Mouse (Mus musculus) kidney, postnatal 4 days (tissue): ENCODE results near the gene Dpyd.

Experiments
- DNase-seq, 2 experiments: peaks; one replicate each; pipeline ENCODE4 v3.0.0; 2021; ENCODE audit warnings: mixed read lengths in 2 of 2

Dpyd gene

GRCm38 (mm10) chr3:118561554-118562310 lies at the start of gene Dpyd:
TSS of gene Dpyd (plus strand) at chr3:118562129.
- peak; percentile 90 to 93 for DNase-seq

- DNase-seq: no peak
These were observed 24.3 kb upstream of the Dpyd start for GRCm38 (mm10) chr3:118537676-118538075.

GRCm38 (mm10) chr3:118541766-118542165 lies 20.2 kb upstream of the Dpyd start:
- no peak for DNase-seq

- DNase-seq: no peak
These were observed 14.2 kb upstream of the Dpyd start for GRCm38 (mm10) chr3:118547551-118548210.

GRCm38 (mm10) chr3:118557605-118558004 lies 4.3 kb upstream of the Dpyd start:
- DNase-seq: no peak

GRCm38 (mm10) chr3:118559936-118560335 lies 2.0 kb upstream of the Dpyd start:
- no peak for DNase-seq

- no peak for DNase-seq
These were observed 362 bp downstream of the Dpyd start for GRCm38 (mm10) chr3:118562311-118562671.

- DNase-seq: no peak
These were observed 4.8 kb downstream of the Dpyd start for GRCm38 (mm10) chr3:118566779-118567178.

GRCm38 (mm10) chr3:118570197-118570596 lies 8.3 kb downstream of the Dpyd start:
- DNase-seq: no peak

- DNase-seq: no peak
These were observed 28.6 kb downstream of the Dpyd start for GRCm38 (mm10) chr3:118590559-118590958.

- DNase-seq: no peak
These were observed 32.9 kb downstream of the Dpyd start for GRCm38 (mm10) chr3:118594864-118595263.

GRCm38 (mm10) chr3:118595693-118596092 lies 33.8 kb downstream of the Dpyd start:
- DNase-seq: no peak

- DNase-seq: no peak
These were observed 40.0 kb downstream of the Dpyd start for GRCm38 (mm10) chr3:118601689-118602640.

GRCm38 (mm10) chr3:118608708-118609107 lies 46.8 kb downstream of the Dpyd start:
- no peak for DNase-seq

- DNase-seq: no peak
These were observed 64.8 kb downstream of the Dpyd start for GRCm38 (mm10) chr3:118626455-118627375.

GRCm38 (mm10) chr3:118629737-118630136 lies 67.8 kb downstream of the Dpyd start:
- no peak for DNase-seq

- no peak for DNase-seq
These were observed 84.2 kb downstream of the Dpyd start for GRCm38 (mm10) chr3:118646024-118646570.

- DNase-seq: peak; percentile 68
These were observed 102.2 kb downstream of the Dpyd start for GRCm38 (mm10) chr3:118663987-118664692.

- no peak for DNase-seq
These were observed 112.3 kb downstream of the Dpyd start for GRCm38 (mm10) chr3:118674121-118674745.

- no peak for DNase-seq
These were observed 113.5 kb downstream of the Dpyd start for GRCm38 (mm10) chr3:118675441-118675840.
